Mouse (Mus musculus) hindbrain, embryonic 16.5 days (tissue): ENCODE data around the gene Msln. TPM values are rescaled to one million over a fixed set of nuclear protein-coding genes. Genes with fewer than 3 reads are reported as not detected.

Experiments used
- ATAC-seq: fragments of 200-750 bp; cut with Nextera tagmentation; 2 replicates; pipeline ENCODE4 v1.8.0; 2017; ENCODE audit warnings: moderate TSS enrichment, moderate library complexity
- H3K27ac ChIP-seq: fragments of 300-500 bp; sonication (generic); 2 replicates; pipeline ENCODE4 v1.5.1; 2014; ENCODE audit warnings: low read depth, mild to moderate bottlenecking, control low read depth, low read length, moderate library complexity
- H3K27me3 ChIP-seq: fragments of 300-500 bp; sonication (generic); replicated peaks from 2 replicates; pipeline ENCODE4 v1.6.1; 2014; ENCODE audit warnings: low read length; ENCODE audit not compliant: control insufficient read depth, insufficient read depth
- H3K36me3 ChIP-seq: fragments of 300-500 bp; sonication (generic); 2 replicates; pipeline ENCODE4 v1.6.1; 2014; ENCODE audit warnings: mild to moderate bottlenecking, low read length, moderate library complexity, mixed read lengths; ENCODE audit not compliant: control insufficient read depth, insufficient read depth
- H3K4me1 ChIP-seq: fragments of 300-500 bp; sonication (generic); 2 replicates; pipeline ENCODE4 v1.6.1; 2014; ENCODE audit warnings: low read depth, low read length; ENCODE audit not compliant: control insufficient read depth, insufficient read depth
- H3K4me2 ChIP-seq: fragments of 300-500 bp; sonication (generic); 2 replicates; pipeline ENCODE4 v1.6.1; 2014; ENCODE audit warnings: mild to moderate bottlenecking, low read length, control low read depth, moderate library complexity
- H3K4me3 ChIP-seq: fragments of 300-500 bp; sonication (generic); 2 replicates; pipeline ENCODE4 v1.5.1; 2014; ENCODE audit warnings: mild to moderate bottlenecking, low read length, control low read depth, moderate library complexity
- H3K9ac ChIP-seq: fragments of 300-500 bp; sonication (generic); 2 replicates; pipeline ENCODE4 v1.6.1; 2014; ENCODE audit warnings: low read depth, mild to moderate bottlenecking, control low read depth, low read length, moderate library complexity
- H3K9me3 ChIP-seq: fragments of 300-500 bp; sonication (generic); 2 replicates; pipeline ENCODE4 v1.6.1; 2014; ENCODE audit warnings: mild to moderate bottlenecking, low read length, moderate library complexity; ENCODE audit not compliant: control insufficient read depth
- WGBS: fragments of 180-500 bp; shearing (Covaris S2); extraction: QIAGEN DNeasy Blood & Tissue Kit; methylation state at CpG from one replicate; pipeline ENCODE4 v1.1.7; 2014; 5-methylcytosine and 5-hydroxymethylcytosine counted together
- polyA plus RNA-seq: library from polyadenylated mRNA; unstranded; fragments of >200 nt; fragmentation: Nextera tagmentation; extraction: Ambion mirVana; gene quantifications from 2 replicates; pipeline ENCODE4 v1.2.1, GENCODE M21; 2015

Gene Msln
- polyA plus RNA-seq: 0.52 and 0.76 TPM in 2 replicates

- no peak within 1 kb of the TSS for H3K4me2 ChIP-seq
- H3K9me3 ChIP-seq: no peaks in the 10 kb centered on the region
- no peaks in the 10 kb centered on the region for H3K36me3 ChIP-seq
- 87% methylated on average over 9 of the region's 9 CpGs for WGBS
- H3K4me1 ChIP-seq: no peaks in the 10 kb centered on the region; the same call in 1 of the 2 replicates
- no peak for ATAC-seq
- no peaks in the 10 kb centered on the region for H3K27me3 ChIP-seq
- H3K9ac ChIP-seq: no peak within 1 kb of the TSS
- H3K4me3 ChIP-seq: no peak within 1 kb of the TSS
- no peak within 1 kb of the TSS for H3K27ac ChIP-seq
Measured at GRCm38 (mm10) chr17:25754241-25754640, at the start of gene Msln. TSS of gene Msln (minus strand) at chr17:25754378.

- WGBS: 6% methylated on average over 10 of the region's 10 CpGs
- Histone ChIP-seq H3K4me2 (peak overlapping the region; percentile 25), H3K4me1 (peaks cover 17% of the 10 kb centered on the region), H3K4me3 (no peak overlapping the region), H3K9me3 (no peaks in the 10 kb centered on the region), H3K36me3 (no peaks in the 10 kb centered on the region), H3K27ac (peak overlapping the region; percentile 77), H3K27me3 (no peaks in the 10 kb centered on the region), H3K9ac (peak overlapping the region; percentile 56)
- ATAC-seq: peak; percentile 93
Measured at GRCm38 (mm10) chr17:25802825-25803517, 48.8 kb upstream of the Msln start.

GRCm38 (mm10) chr17:25801029-25801428 is 46.9 kb upstream of the Msln start:
- no peak overlapping the region for H3K9ac ChIP-seq
- H3K4me3 ChIP-seq: no peak overlapping the region
- no peaks in the 10 kb centered on the region for H3K36me3 ChIP-seq
- WGBS: 8% methylated on average over 6 of the region's 6 CpGs
- H3K4me2 ChIP-seq: no peak overlapping the region
- peak; percentile 4; the same call in 1 of the 2 replicates for ATAC-seq
- peaks cover 3% of the 10 kb centered on the region; the same call in 1 of the 2 replicates for H3K27me3 ChIP-seq
- H3K9me3 ChIP-seq: no peaks in the 10 kb centered on the region
- H3K4me1 ChIP-seq: peaks cover 30% of the 10 kb centered on the region
- no peak overlapping the region for H3K27ac ChIP-seq

GRCm38 (mm10) chr17:25796951-25797369 is 42.8 kb upstream of the Msln start, which contains the start of gene Metrn:
TSS of gene Metrn (minus strand) at chr17:25797136.
- H3K4me2 ChIP-seq: peak within 1 kb of the TSS; percentile 83
- peak within 1 kb of the TSS; percentile 83 for H3K27ac ChIP-seq
- no peaks in the 10 kb centered on the region for H3K36me3 ChIP-seq
- 0% methylated on average over 28 of the region's 35 CpGs for WGBS
- peaks cover 28% of the 10 kb centered on the region for H3K4me1 ChIP-seq
- peak; percentile 55 for ATAC-seq
- peaks cover 3% of the 10 kb centered on the region; the same call in 1 of the 2 replicates for H3K27me3 ChIP-seq
- H3K9ac ChIP-seq: peak within 1 kb of the TSS; percentile 67
- H3K4me3 ChIP-seq: peak within 1 kb of the TSS; percentile 65
- no peaks in the 10 kb centered on the region for H3K9me3 ChIP-seq

- 1% methylated on average over 29 of the region's 37 CpGs for WGBS
- peak overlapping the region; percentile 83 for H3K27ac ChIP-seq
- peak overlapping the region; percentile 83 for H3K4me2 ChIP-seq
- H3K9me3 ChIP-seq: no peaks in the 10 kb centered on the region
- H3K9ac ChIP-seq: peak overlapping the region; percentile 67
- no peaks in the 10 kb centered on the region for H3K36me3 ChIP-seq
- H3K4me3 ChIP-seq: peak overlapping the region; percentile 65
- peaks cover 3% of the 10 kb centered on the region; the same call in 1 of the 2 replicates for H3K27me3 ChIP-seq
- H3K4me1 ChIP-seq: peaks cover 30% of the 10 kb centered on the region
- ATAC-seq: no peak
Measured at GRCm38 (mm10) chr17:25796211-25796771, 42.1 kb upstream of the Msln start.

- Histone ChIP-seq H3K9me3 (no peaks in the 10 kb centered on the region), H3K27ac (peak within 1 kb of the TSS; percentile 83), H3K36me3 (no peaks in the 10 kb centered on the region), H3K9ac (peak within 1 kb of the TSS; percentile 67), H3K4me3 (peak within 1 kb of the TSS; percentile 65), H3K4me1 (peaks cover 37% of the 10 kb centered on the region), H3K27me3 (peaks cover 3% of the 10 kb centered on the region; the same call in 1 of the 2 replicates), H3K4me2 (peak within 1 kb of the TSS; percentile 83)
- WGBS: 18% methylated on average over 6 of the region's 6 CpGs
- ATAC-seq: peak; percentile 57
Measured at GRCm38 (mm10) chr17:25795609-25796092, 41.5 kb upstream of the Msln start, which contains the start of gene AC134908.4. TSS of gene AC134908.4 (minus strand) at chr17:25795659.

GRCm38 (mm10) chr17:25794998-25795397 is 40.8 kb upstream of the Msln start:
- H3K9ac ChIP-seq: peak overlapping the region; percentile 32; the same call in 1 of the 2 replicates
- peak overlapping the region; percentile 65 for H3K4me3 ChIP-seq
- H3K27ac ChIP-seq: peak overlapping the region; percentile 71
- H3K9me3 ChIP-seq: no peaks in the 10 kb centered on the region
- WGBS: 35% methylated on average over 17 of the region's 17 CpGs
- H3K4me1 ChIP-seq: peaks cover 41% of the 10 kb centered on the region
- no peaks in the 10 kb centered on the region for H3K36me3 ChIP-seq
- no peak for ATAC-seq
- H3K4me2 ChIP-seq: peak overlapping the region; percentile 83
- H3K27me3 ChIP-seq: peaks cover 3% of the 10 kb centered on the region; the same call in 1 of the 2 replicates

- H3K36me3 ChIP-seq: peaks cover 7% of the 10 kb centered on the region; the same call in 1 of the 2 replicates
- no peak overlapping the region for H3K9ac ChIP-seq
- 16% methylated on average over 13 of the region's 13 CpGs for WGBS
- peak overlapping the region; percentile 27 for H3K4me2 ChIP-seq
- ATAC-seq: no peak
- peaks cover 41% of the 10 kb centered on the region for H3K4me1 ChIP-seq
- H3K4me3 ChIP-seq: no peak overlapping the region
- H3K27me3 ChIP-seq: peaks cover 3% of the 10 kb centered on the region; the same call in 1 of the 2 replicates
- no peaks in the 10 kb centered on the region for H3K9me3 ChIP-seq
- peak overlapping the region; percentile 91 for H3K27ac ChIP-seq
Measured at GRCm38 (mm10) chr17:25794197-25794596, 40.0 kb upstream of the Msln start.

- ATAC-seq: peak; percentile 50
- Histone ChIP-seq H3K27ac (peak within 1 kb of the TSS; percentile 91), H3K4me2 (peak within 1 kb of the TSS; percentile 67), H3K4me1 (peaks cover 41% of the 10 kb centered on the region), H3K4me3 (peak within 1 kb of the TSS; percentile 73), H3K36me3 (peaks cover 13% of the 10 kb centered on the region), H3K9me3 (no peaks in the 10 kb centered on the region), H3K9ac (peak within 1 kb of the TSS; percentile 82), H3K27me3 (peaks cover 3% of the 10 kb centered on the region; the same call in 1 of the 2 replicates)
- WGBS: 1% methylated on average over 14 of the region's 14 CpGs
Measured at GRCm38 (mm10) chr17:25792615-25793014, 38.4 kb upstream of the Msln start, which contains the start of gene Fam173a. TSS of gene Fam173a (minus strand) at chr17:25792901.
